Mouse (Mus musculus) liver, embryonic 14.5 days (tissue): Measurements from ENCODE around the gene Klf2.

ENCODE experiments used
- CTCF ChIP-seq: IDR thresholded peaks from 2 replicates; pipeline ENCODE4 v1.5.1; 2016; ENCODE audit warnings: antibody characterized with exemption, low read depth, control low read depth
- EP300 ChIP-seq: IDR thresholded peaks from 2 replicates; pipeline ENCODE4 v1.6.1; 2016; ENCODE audit warnings: antibody characterized with exemption, low read depth

- TF ChIP-seq CTCF: no peak
- no peak for TF ChIP-seq EP300
Measured at GRCm38 (mm10) chr8:72310849-72311506, 7.9 kb upstream of the Klf2 start.
